Mouse (Mus musculus): Measurements from ENCODE around the gene Hoxa13.

Gene Hoxa13

GRCm38 (mm10) chr6:52237346-52238154, 23.1 kb downstream of the Hoxa13 start:
- no peak for DNase-seq (ENCODE audit: inconsistent age in 2 of 2, low spot score in 1 of 2)

GRCm38 (mm10) chr6:52236806-52237205, 23.9 kb downstream of the Hoxa13 start:
- no peak for DNase-seq (ENCODE audit: inconsistent age in 2 of 2, low spot score in 1 of 2)

GRCm38 (mm10) chr6:52235866-52236265, 24.8 kb downstream of the Hoxa13 start:
- DNase-seq (ENCODE audit: inconsistent age in 2 of 2, low spot score in 1 of 2), result no peak

GRCm38 (mm10) chr6:52235267-52235666, 25.4 kb downstream of the Hoxa13 start:
- DNase-seq (ENCODE audit: inconsistent age in 2 of 2, low spot score in 1 of 2), result no peak

GRCm38 (mm10) chr6:52234428-52235140, 26.1 kb downstream of the Hoxa13 start:
- DNase-seq (ENCODE audit: inconsistent age in 2 of 2, low spot score in 1 of 2), result no peak

- DNase-seq (ENCODE audit: inconsistent age in 2 of 2, low spot score in 1 of 2), result no peak
Measured at GRCm38 (mm10) chr6:52233546-52234427, 26.9 kb downstream of the Hoxa13 start.

- no peak for DNase-seq (ENCODE audit: inconsistent age in 2 of 2, low spot score in 1 of 2)
Measured at GRCm38 (mm10) chr6:52232984-52233545, 27.6 kb downstream of the Hoxa13 start.

GRCm38 (mm10) chr6:52232568-52232965, 28.1 kb downstream of the Hoxa13 start:
- peak in 1 of 2 experiments; percentile 60 for DNase-seq (ENCODE audit: inconsistent age in 2 of 2, low spot score in 1 of 2)

GRCm38 (mm10) chr6:52231885-52232567, 28.7 kb downstream of the Hoxa13 start:
- DNase-seq (ENCODE audit: inconsistent age in 2 of 2, low spot score in 1 of 2), result peak in 1 of 2 experiments; percentile 53

- DNase-seq (ENCODE audit: inconsistent age in 2 of 2, low spot score in 1 of 2), result peak in 1 of 2 experiments; percentile 51
Measured at GRCm38 (mm10) chr6:52230516-52231165, 30.0 kb downstream of the Hoxa13 start, which contains the start of gene Hoxa9. Hoxa9 (minus strand) TSS chr6:52231089.

GRCm38 (mm10) chr6:52229558-52230416, 30.9 kb downstream of the Hoxa13 start:
- peak in 1 of 2 experiments; percentile 35 for DNase-seq (ENCODE audit: inconsistent age in 2 of 2, low spot score in 1 of 2)

GRCm38 (mm10) chr6:52228475-52229465, 31.9 kb downstream of the Hoxa13 start:
- no peak for DNase-seq (ENCODE audit: inconsistent age in 2 of 2, low spot score in 1 of 2)

GRCm38 (mm10) chr6:52227470-52228222, 33.0 kb downstream of the Hoxa13 start:
- DNase-seq (ENCODE audit: inconsistent age in 2 of 2, low spot score in 1 of 2), result no peak

GRCm38 (mm10) chr6:52226569-52227257, 34.0 kb downstream of the Hoxa13 start:
- peak in 1 of 2 experiments; percentile 60 for DNase-seq (ENCODE audit: inconsistent age in 2 of 2, low spot score in 1 of 2)

- DNase-seq (ENCODE audit: inconsistent age in 2 of 2, low spot score in 1 of 2), result peak in 1 of 2 experiments; percentile 68
Measured at GRCm38 (mm10) chr6:52225612-52226568, 34.8 kb downstream of the Hoxa13 start.

Measured in adrenal gland, adult (tissue).